Comparison of ENCODE assay signal across 21 mouse cellular contexts in genomic region chr9:75465856-75466255, GRCm38 (mm10). TPM values are rescaled to one million over a fixed set of nuclear protein-coding genes. Genes with fewer than 3 reads are reported as not detected.
A peak's percentile ranks its signal among the peaks of the same experiment; 100 is the strongest.
DNase-seq lines count a peak whose midpoint lies in the region; ATAC-seq and TF ChIP-seq lines count a peak whose summit lies in the region.
"Had no signal": no experiment of that assay in that cellular context is flagged by ENCODE, and none has a peak within 500 bp of the region (broad histone marks: within the 10 kb centered on the region; RNA-seq: fewer than 3 reads in every experiment).

No protein-coding gene starts in this region.

- no peak overlapping the region for H3K4me3 ChIP-seq in heart, postnatal 0 days (ENCODE audit: low read depth, low read length)
- H3K4me3 ChIP-seq: erythroblast, embryonic 14.5 days; forebrain, embryonic 13.5 days; hindbrain, embryonic 15.5 days; intestine, embryonic 15.5 days; neural tube, embryonic 15.5 days had no signal

- H3K9ac ChIP-seq in heart, postnatal 0 days (replicated peaks; ENCODE audit: low read depth, low read length), result no peak overlapping the region
- H3K9ac ChIP-seq: forebrain, embryonic 13.5 days; hindbrain, embryonic 15.5 days; intestine, embryonic 15.5 days; neural tube, embryonic 15.5 days had no signal

- no peak for TF ChIP-seq CTCF in heart, postnatal 0 days (IDR thresholded peaks at IDR 0.05; ENCODE audit: low read depth)

- peaks cover 40% of the 10 kb centered on the region for H3K36me3 ChIP-seq in heart, postnatal 0 days (replicated peaks; ENCODE audit: control insufficient read depth, insufficient read depth, low read length)

- ATAC-seq in frontal cortex, adult (ENCODE audit: low TSS enrichment), result peak; percentile 82
- no peak for ATAC-seq in heart, postnatal 0 days (ENCODE audit: insufficient read depth, low read depth)
- ATAC-seq: CD4-positive, CD25-positive, alpha-beta regulatory T cell, adult 4 months; forebrain, embryonic 13.5 days; intestine, embryonic 15.5 days; lung, postnatal 0 days had no signal

- TF ChIP-seq EP300 in heart, postnatal 0 days (IDR thresholded peaks at IDR 0.05; ENCODE audit: low read depth), result no peak

- peak overlapping the region; percentile 61; the same call in 1 of the 2 replicates for H3K27ac ChIP-seq in heart, postnatal 0 days (ENCODE audit: low read depth)
- H3K27ac ChIP-seq: forebrain, embryonic 13.5 days; hindbrain, embryonic 15.5 days; intestine, embryonic 15.5 days; neural tube, embryonic 15.5 days had no signal

- WGBS in heart, postnatal 0 days, result 37% methylated on average over 9 of the region's 9 CpGs

- H3K9me3 ChIP-seq in heart, postnatal 0 days (replicated peaks; ENCODE audit: control insufficient read depth, low read length), result no peaks in the 10 kb centered on the region
- H3K9me3 ChIP-seq: forebrain, embryonic 13.5 days; hindbrain, embryonic 15.5 days; intestine, embryonic 15.5 days; neural tube, embryonic 15.5 days had no signal

- no peak overlapping the region for H3K4me2 ChIP-seq in heart, postnatal 0 days (ENCODE audit: low read depth, low read length)
- H3K4me2 ChIP-seq: forebrain, embryonic 13.5 days; hindbrain, embryonic 15.5 days; intestine, embryonic 15.5 days; neural tube, embryonic 15.5 days had no signal

- peaks cover 27% of the 10 kb centered on the region for H3K4me1 ChIP-seq in heart, postnatal 0 days (ENCODE audit: control insufficient read depth, insufficient read depth)
- H3K4me1 ChIP-seq: forebrain, embryonic 13.5 days; hindbrain, embryonic 15.5 days; intestine, embryonic 15.5 days; neural tube, embryonic 15.5 days had no signal

- no peak for DNase-seq in frontal cortex, postnatal 14 days (ENCODE audit: low spot score in 2 of 2)
- peak; percentile 39 for DNase-seq in heart, postnatal 0 days (ENCODE audit: low spot score)
- DNase-seq in heart, postnatal 14 days, result no peak
- peak; percentile 37 to 60 for DNase-seq in right cerebral cortex, postnatal 10 days (ENCODE audit: low spot score in 2 of 2)
- no peak for DNase-seq in right cerebral cortex, postnatal 14 days
- no peak for DNase-seq in ovary, adult 18-20 months (ENCODE audit: low spot score)
- no peak for DNase-seq in adrenal gland, adult 2 months
- DNase-seq: cerebellum, adult 9-10 months; kidney, postnatal 36 days; liver; midbrain, embryonic 14.5 days; retina, postnatal 1 day; thymus, adult 18-20 months had no signal

- H3K27me3 ChIP-seq in heart, postnatal 0 days (ENCODE audit: control insufficient read depth, insufficient read depth, low read length), result no peaks in the 10 kb centered on the region
- H3K27me3 ChIP-seq: forebrain, embryonic 13.5 days; hindbrain, embryonic 15.5 days; intestine, embryonic 15.5 days; neural tube, embryonic 15.5 days had no signal

- intact Hi-C loops in heart, postnatal 14 days (cut with DNase I), result loop anchor here (5.0 kb wide), 1 partner anchor 116 kb away; no protein-coding TSS in a partner anchor

RNA-seq across cellular contexts. Expression of gene Leo1, which starts 24.5 kb away (rescaled TPM):
- 5.7 and 11.4 TPM in 2 replicates for total RNA-seq in heart, postnatal 0 days (2014; rRNA removed; ENCODE audit: low replicate concordance)
- polyA plus RNA-seq in heart, postnatal 0 days (2015; fragmentation: Nextera tagmentation; extraction: Ambion mirVana), result 19.6 and 20.0 TPM in 2 replicates
- total RNA-seq in heart, postnatal 14 days (2021), result 10 to 100 TPM; 15.3 to 20.0 TPM
- total RNA-seq in adrenal gland, adult 2 months (2021), result 10 to 100 TPM; 21.8 to 31.7 TPM
- polyA plus RNA-seq in adrenal gland, adult 2 months (2012; rRNA removed), result 1.4 and 1.5 TPM in 2 replicates

RNA-seq across cellular contexts. Expression of gene Mapk6, which starts 56.1 kb away (rescaled TPM):
- 36.2 and 51.0 TPM in 2 replicates for total RNA-seq in heart, postnatal 0 days (2014; rRNA removed; ENCODE audit: low replicate concordance)
- polyA plus RNA-seq in heart, postnatal 0 days (2015; fragmentation: Nextera tagmentation; extraction: Ambion mirVana), result 30.1 and 33.6 TPM in 2 replicates
- total RNA-seq in heart, postnatal 14 days (2021), result 10 to 100 TPM; 36.2 to 38.2 TPM
- 10 to 100 TPM; 36.2 to 39.0 TPM for total RNA-seq in adrenal gland, adult 2 months (2021)
- polyA plus RNA-seq in adrenal gland, adult 2 months (2012; rRNA removed), result 8.5 and 11.7 TPM in 2 replicates

Comparison
In these comparisons a context has a peak if more than half of its experiments do, and no peak if none do; other contexts are left out.
1. DNase-seq: peak in heart, postnatal 0 days (single experiment) and right cerebral cortex, postnatal 10 days (2 of 2); none in frontal cortex, postnatal 14 days (0 of 2), heart, postnatal 14 days (0 of 2), right cerebral cortex, postnatal 14 days (single experiment), ovary, adult 18-20 months (single experiment) and adrenal gland, adult 2 months (single experiment).